Mouse (Mus musculus) lung, postnatal 0 days (tissue): ENCODE measurements around the gene Cyth3.

ENCODE experiments used
- CTCF ChIP-seq: IDR thresholded peaks from 2 replicates; pipeline ENCODE4 v1.5.1; 2016; ENCODE audit warnings: antibody characterized with exemption, mild to moderate bottlenecking
- EP300 ChIP-seq: IDR thresholded peaks from 2 replicates; pipeline ENCODE4 v1.6.1; 2016; ENCODE audit warnings: antibody characterized with exemption, mild to moderate bottlenecking, control low read depth

DNA sequence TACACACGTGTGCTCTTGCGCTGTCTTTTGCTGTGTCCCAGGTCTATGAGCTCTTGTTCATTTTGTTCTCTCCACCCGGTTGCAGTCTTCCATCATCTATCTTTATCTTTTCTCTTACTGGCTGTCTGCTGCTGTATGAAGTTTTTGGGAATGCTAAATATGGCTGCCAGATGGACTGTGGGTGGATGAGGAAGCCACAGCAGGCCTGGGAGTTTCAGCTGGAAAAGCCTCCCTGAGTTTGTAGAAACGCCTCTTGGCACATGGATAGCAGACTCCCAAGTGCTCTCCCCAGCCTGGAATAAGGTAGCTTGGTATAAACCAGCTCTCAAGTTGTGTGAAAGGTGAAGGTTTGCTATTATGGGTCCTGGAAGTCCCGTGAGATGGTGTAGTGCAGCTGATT, 68.7 kb downstream of the Cyth3 start:
- no peak for TF ChIP-seq CTCF
- TF ChIP-seq EP300, result no peak
